In genomic region chr2:6565175-6565574, GRCm38 (mm10) we compare ENCODE assay signal across 30 mouse cellular contexts.
"Had no signal": no experiment of that assay in that cellular context is flagged by ENCODE, and none has a peak within 500 bp of the region (broad histone marks: within the 10 kb centered on the region; RNA-seq: fewer than 3 reads in every experiment).

No protein-coding gene starts in this region.

- H3K36me3 ChIP-seq: limb, embryonic 10.5 days; limb, embryonic 12.5 days; limb, embryonic 15.5 days; liver, embryonic 12.5 days; liver, embryonic 13.5 days; liver, embryonic 15.5 days; lung, embryonic 15.5 days had no signal

- H3K9me3 ChIP-seq: limb, embryonic 10.5 days; limb, embryonic 12.5 days; limb, embryonic 13.5 days; limb, embryonic 15.5 days; liver, embryonic 12.5 days; liver, embryonic 13.5 days; liver, embryonic 15.5 days; lung, embryonic 15.5 days; megakaryocyte, embryonic 14.5 days; midbrain, embryonic 10.5 days; midbrain, embryonic 12.5 days; midbrain, embryonic 13.5 days; midbrain, embryonic 15.5 days had no signal

- ATAC-seq: liver, embryonic 12.5 days; liver, postnatal 0 days; lung, postnatal 0 days; midbrain, embryonic 13.5 days; midbrain, embryonic 15.5 days had no signal

- H3K27me3 ChIP-seq: limb, embryonic 12.5 days; limb, embryonic 13.5 days; limb, embryonic 15.5 days; liver, embryonic 12.5 days; liver, embryonic 13.5 days; liver, embryonic 15.5 days; lung, embryonic 15.5 days; megakaryocyte, embryonic 14.5 days; midbrain, embryonic 12.5 days; midbrain, embryonic 13.5 days; midbrain, embryonic 15.5 days had no signal

- H3K4me2 ChIP-seq: limb, embryonic 12.5 days; limb, embryonic 13.5 days; limb, embryonic 15.5 days; liver, embryonic 11.5 days; liver, embryonic 12.5 days; liver, embryonic 13.5 days; liver, embryonic 15.5 days; lung, embryonic 14.5 days; lung, embryonic 15.5 days; midbrain, embryonic 12.5 days; midbrain, embryonic 13.5 days; midbrain, embryonic 15.5 days had no signal

- H3K27ac ChIP-seq: left cerebral cortex, adult 2 months; limb, embryonic 10.5 days; limb, embryonic 12.5 days; limb, embryonic 13.5 days; limb, embryonic 15.5 days; liver, embryonic 12.5 days; liver, embryonic 13.5 days; liver, embryonic 14.5 days; liver, embryonic 15.5 days; lung, embryonic 15.5 days; macrophage; midbrain, embryonic 10.5 days; midbrain, embryonic 12.5 days; midbrain, embryonic 13.5 days; midbrain, embryonic 15.5 days had no signal

- H3K4me1 ChIP-seq: limb, embryonic 10.5 days; limb, embryonic 12.5 days; limb, embryonic 13.5 days; limb, embryonic 15.5 days; liver, embryonic 12.5 days; liver, embryonic 13.5 days; liver, embryonic 15.5 days; lung, embryonic 15.5 days; midbrain, embryonic 10.5 days; midbrain, embryonic 12.5 days; midbrain, embryonic 13.5 days; midbrain, embryonic 15.5 days had no signal

- H3K4me3 ChIP-seq: left cerebral cortex, adult 2 months; limb, embryonic 10.5 days; limb, embryonic 12.5 days; limb, embryonic 13.5 days; limb, embryonic 15.5 days; liver, embryonic 12.5 days; liver, embryonic 13.5 days; liver, embryonic 15.5 days; lung, embryonic 15.5 days; megakaryocyte, embryonic 14.5 days; midbrain, embryonic 10.5 days; midbrain, embryonic 12.5 days; midbrain, embryonic 13.5 days; midbrain, embryonic 15.5 days; myocyte had no signal

- DNase-seq: left cerebral cortex, postnatal 4 days; liver; liver, embryonic 13.5 days; liver, postnatal 0 days; lung, adult 18-20 months; lung, adult 2 months; lung, embryonic 14.5 days; lung, postnatal 10 days; lung, postnatal 14 days; lung, postnatal 36 days; lung, postnatal 4 days; midbrain, embryonic 14.5 days had no signal

- H3K9ac ChIP-seq: limb, embryonic 12.5 days; limb, embryonic 13.5 days; limb, embryonic 15.5 days; liver, embryonic 12.5 days; liver, embryonic 13.5 days; liver, embryonic 14.5 days; liver, embryonic 15.5 days; liver, postnatal 0 days; lung, embryonic 14.5 days; lung, embryonic 15.5 days; midbrain, embryonic 12.5 days; midbrain, embryonic 13.5 days; midbrain, embryonic 15.5 days had no signal
